Mouse (Mus musculus) heart, embryonic 10.5 days (tissue): ENCODE results near the gene Grm3. TPM values are rescaled to one million over a fixed set of nuclear protein-coding genes. Genes with fewer than 3 reads are reported as not detected.

Source experiments
- DNase-seq: peaks from one replicate; pipeline ENCODE4 v3.0.0-alpha.2; 2017; ENCODE audit warnings: low spot score
- H3K27ac ChIP-seq: fragments of 300-500 bp; sonication (generic); 2 replicates; pipeline ENCODE4 v1.5.1; 2016; ENCODE audit warnings: mild to moderate bottlenecking
- H3K27me3 ChIP-seq: fragments of 300-500 bp; sonication (generic); 2 replicates; pipeline ENCODE4 v1.6.1; 2016; ENCODE audit warnings: mild to moderate bottlenecking; ENCODE audit not compliant: poor library complexity, insufficient read depth, severe bottlenecking
- H3K36me3 ChIP-seq: fragments of 300-500 bp; sonication (generic); 2 replicates; pipeline ENCODE4 v1.6.1; 2016; ENCODE audit warnings: mild to moderate bottlenecking, moderate library complexity
- H3K4me1 ChIP-seq: fragments of 300-500 bp; sonication (generic); 2 replicates; pipeline ENCODE4 v1.6.1; 2016; ENCODE audit warnings: mild to moderate bottlenecking
- H3K4me3 ChIP-seq: fragments of 300-500 bp; sonication (generic); 2 replicates; pipeline ENCODE4 v1.5.1; 2016; ENCODE audit warnings: mild to moderate bottlenecking, moderate library complexity
- H3K9me3 ChIP-seq: fragments of 300-500 bp; sonication (generic); 2 replicates; pipeline ENCODE4 v1.6.1; 2016; ENCODE audit warnings: mild to moderate bottlenecking, moderate library complexity
- WGBS: fragments of 180-500 bp; shearing (Covaris S2); methylation state at CpG from one replicate; pipeline ENCODE4 v1.1.7; 2016; 5-methylcytosine and 5-hydroxymethylcytosine counted together
- polyA plus RNA-seq: library from polyadenylated mRNA; unstranded; fragments of >200 nt; fragmentation: Nextera tagmentation; extraction: Ambion mirVana; gene quantifications from 2 replicates; pipeline ENCODE4 v1.2.1, GENCODE M21; 2016

Grm3 gene
- polyA plus RNA-seq, 1 experiment from 2014 or later, result 0.13 TPM

GRCm38 (mm10) chr5:9690599-9691242 lies 34.2 kb downstream of the Grm3 start:
- Histone ChIP-seq H3K27me3 (no peaks in the 10 kb centered on the region), H3K4me1 (no peaks in the 10 kb centered on the region), H3K36me3 (no peaks in the 10 kb centered on the region), H3K27ac (no peak overlapping the region), H3K9me3 (no peaks in the 10 kb centered on the region), H3K4me3 (no peak overlapping the region)
- DNase-seq, result no peak
- WGBS, result 47% methylated on average over 3 of the region's 3 CpGs

DNA sequence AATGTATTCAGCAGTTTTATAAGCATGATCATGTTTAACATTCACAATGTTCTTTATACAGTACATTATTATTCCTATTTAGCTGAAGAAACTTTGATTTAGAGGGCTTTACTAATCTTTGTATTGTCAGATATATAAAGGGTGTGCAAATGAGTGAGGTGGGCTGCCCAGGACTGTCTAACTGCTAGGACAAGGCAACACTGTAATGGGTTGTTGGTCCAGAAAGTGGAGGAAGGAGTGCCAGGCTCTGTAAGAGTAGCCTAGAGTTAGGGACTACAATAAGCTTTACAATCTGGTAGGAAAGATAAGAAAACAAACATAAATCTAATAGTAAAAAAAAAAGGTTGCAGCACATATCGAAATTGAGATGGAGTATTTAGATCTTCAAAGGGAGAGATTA lies 34.8 kb downstream of the Grm3 start:
- H3K4me1 ChIP-seq, result no peaks in the 10 kb centered on the region
- H3K27me3 ChIP-seq, result no peaks in the 10 kb centered on the region
- DNase-seq, result no peak
- no peak overlapping the region for H3K27ac ChIP-seq
- H3K9me3 ChIP-seq, result no peaks in the 10 kb centered on the region
- no peaks in the 10 kb centered on the region for H3K36me3 ChIP-seq
- H3K4me3 ChIP-seq, result no peak overlapping the region
- 35% methylated on average over 1 of the region's 1 CpGs for WGBS

GRCm38 (mm10) chr5:9683204-9683603 lies 41.8 kb downstream of the Grm3 start:
- Histone ChIP-seq H3K9me3 (no peaks in the 10 kb centered on the region), H3K4me1 (no peaks in the 10 kb centered on the region), H3K27ac (no peak overlapping the region), H3K4me3 (no peak overlapping the region), H3K36me3 (no peaks in the 10 kb centered on the region), H3K27me3 (no peaks in the 10 kb centered on the region)
- 51% methylated on average over 2 of the region's 2 CpGs for WGBS
- no peak for DNase-seq

- H3K9me3 ChIP-seq, result no peaks in the 10 kb centered on the region
- DNase-seq, result no peak
- no peaks in the 10 kb centered on the region for H3K4me1 ChIP-seq
- H3K36me3 ChIP-seq, result no peaks in the 10 kb centered on the region
- 88% methylated on average over 1 of the region's 1 CpGs for WGBS
- H3K27me3 ChIP-seq, result no peaks in the 10 kb centered on the region
- H3K27ac ChIP-seq, result no peak overlapping the region
- H3K4me3 ChIP-seq, result no peak overlapping the region
Observed at GRCm38 (mm10) chr5:9669002-9669401, 56.0 kb downstream of the Grm3 start.

DNA sequence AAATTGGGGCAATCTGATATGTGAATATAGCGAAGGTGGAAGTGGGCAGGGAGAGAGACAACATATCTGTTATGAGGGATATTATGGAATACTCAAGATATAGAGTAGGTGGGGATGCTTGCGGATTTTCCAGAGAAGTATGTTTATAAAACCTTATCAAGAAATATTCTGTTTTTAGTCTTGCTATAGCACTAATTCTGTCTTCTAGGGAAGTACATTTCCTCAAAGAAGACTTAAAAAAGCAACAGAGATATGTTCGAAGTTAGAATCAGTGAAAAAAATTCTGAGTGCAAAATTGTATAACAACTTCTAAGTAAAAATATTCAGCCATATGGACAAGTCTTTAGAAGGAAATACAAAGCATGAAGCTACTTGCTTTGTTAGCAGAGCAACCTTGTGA lies 61.6 kb downstream of the Grm3 start:
- no peaks in the 10 kb centered on the region for H3K9me3 ChIP-seq
- H3K27ac ChIP-seq, result no peak overlapping the region
- H3K27me3 ChIP-seq, result no peaks in the 10 kb centered on the region
- H3K36me3 ChIP-seq, result no peaks in the 10 kb centered on the region
- H3K4me3 ChIP-seq, result no peak overlapping the region
- DNase-seq, result no peak
- 81% methylated on average over 3 of the region's 3 CpGs for WGBS
- no peaks in the 10 kb centered on the region for H3K4me1 ChIP-seq

GRCm38 (mm10) chr5:9661870-9662589 lies 62.9 kb downstream of the Grm3 start:
- H3K9me3 ChIP-seq, result no peaks in the 10 kb centered on the region
- H3K36me3 ChIP-seq, result no peaks in the 10 kb centered on the region
- WGBS, result 59% methylated on average over 9 of the region's 9 CpGs
- H3K4me3 ChIP-seq, result no peak overlapping the region
- no peaks in the 10 kb centered on the region for H3K27me3 ChIP-seq
- H3K4me1 ChIP-seq, result no peaks in the 10 kb centered on the region
- H3K27ac ChIP-seq, result no peak overlapping the region
- no peak for DNase-seq

GRCm38 (mm10) chr5:9638612-9639011 lies 86.4 kb downstream of the Grm3 start:
- H3K4me3 ChIP-seq, result no peak overlapping the region
- no peak for DNase-seq
- WGBS, result 91% methylated on average over 2 of the region's 2 CpGs
- no peak overlapping the region for H3K27ac ChIP-seq
- H3K27me3 ChIP-seq, result no peaks in the 10 kb centered on the region
- no peaks in the 10 kb centered on the region for H3K9me3 ChIP-seq
- H3K4me1 ChIP-seq, result no peaks in the 10 kb centered on the region
- H3K36me3 ChIP-seq, result no peaks in the 10 kb centered on the region

DNA sequence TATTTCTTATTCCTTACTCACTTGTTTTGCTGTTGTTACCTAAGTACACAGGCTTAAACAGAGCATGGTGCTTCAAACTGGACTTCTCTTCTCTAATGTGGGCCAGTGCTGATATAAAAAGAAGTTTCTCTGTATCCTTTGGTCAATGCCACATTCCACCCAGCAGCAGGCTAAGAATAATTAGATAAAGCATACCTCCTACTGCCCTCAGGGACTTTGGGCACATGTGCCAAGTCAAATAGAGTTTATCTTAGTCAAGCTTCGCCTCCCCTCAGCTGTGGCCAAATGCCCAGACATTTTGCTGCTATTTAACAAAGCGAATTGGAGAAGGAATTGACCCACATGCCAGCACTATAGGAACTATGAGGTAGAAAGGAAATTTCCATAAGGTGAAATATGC lies 97.8 kb downstream of the Grm3 start:
- H3K27me3 ChIP-seq, result no peaks in the 10 kb centered on the region
- H3K36me3 ChIP-seq, result no peaks in the 10 kb centered on the region
- no peak for DNase-seq
- H3K4me3 ChIP-seq, result no peak overlapping the region
- no peaks in the 10 kb centered on the region for H3K4me1 ChIP-seq
- 49% methylated on average over 2 of the region's 2 CpGs for WGBS
- no peak overlapping the region for H3K27ac ChIP-seq
- no peaks in the 10 kb centered on the region for H3K9me3 ChIP-seq

DNA sequence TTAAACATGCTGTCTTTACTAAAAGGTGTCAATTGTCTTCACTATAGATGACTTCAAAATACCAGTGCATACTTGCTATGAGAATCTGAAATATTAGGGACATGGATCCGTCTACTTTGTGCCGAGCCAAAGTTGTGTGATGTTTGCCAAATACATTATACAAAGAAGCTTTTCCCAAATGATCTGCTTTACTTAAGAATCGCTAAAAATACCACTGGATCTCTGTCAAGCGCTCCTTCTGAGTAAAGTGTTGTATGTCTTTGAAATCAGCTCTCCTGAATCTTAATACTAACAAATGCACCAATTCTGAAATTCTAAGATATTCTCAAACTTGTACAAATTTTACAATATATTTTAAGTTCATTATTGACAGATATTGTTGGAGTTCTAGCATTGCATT lies 100.6 kb downstream of the Grm3 start:
- Histone ChIP-seq H3K4me3 (no peak overlapping the region), H3K9me3 (no peaks in the 10 kb centered on the region), H3K27ac (no peak overlapping the region), H3K4me1 (no peaks in the 10 kb centered on the region), H3K27me3 (no peaks in the 10 kb centered on the region), H3K36me3 (no peaks in the 10 kb centered on the region)
- DNase-seq, result no peak
- 72% methylated on average over 4 of the region's 4 CpGs for WGBS

- Histone ChIP-seq H3K4me1 (no peaks in the 10 kb centered on the region), H3K27ac (no peak overlapping the region), H3K27me3 (no peaks in the 10 kb centered on the region), H3K9me3 (no peaks in the 10 kb centered on the region), H3K4me3 (no peak overlapping the region), H3K36me3 (no peaks in the 10 kb centered on the region)
- WGBS, result 22% methylated on average over 4 of the region's 4 CpGs
- DNase-seq, result no peak
Observed at GRCm38 (mm10) chr5:9623095-9623459, 101.9 kb downstream of the Grm3 start.

DNA sequence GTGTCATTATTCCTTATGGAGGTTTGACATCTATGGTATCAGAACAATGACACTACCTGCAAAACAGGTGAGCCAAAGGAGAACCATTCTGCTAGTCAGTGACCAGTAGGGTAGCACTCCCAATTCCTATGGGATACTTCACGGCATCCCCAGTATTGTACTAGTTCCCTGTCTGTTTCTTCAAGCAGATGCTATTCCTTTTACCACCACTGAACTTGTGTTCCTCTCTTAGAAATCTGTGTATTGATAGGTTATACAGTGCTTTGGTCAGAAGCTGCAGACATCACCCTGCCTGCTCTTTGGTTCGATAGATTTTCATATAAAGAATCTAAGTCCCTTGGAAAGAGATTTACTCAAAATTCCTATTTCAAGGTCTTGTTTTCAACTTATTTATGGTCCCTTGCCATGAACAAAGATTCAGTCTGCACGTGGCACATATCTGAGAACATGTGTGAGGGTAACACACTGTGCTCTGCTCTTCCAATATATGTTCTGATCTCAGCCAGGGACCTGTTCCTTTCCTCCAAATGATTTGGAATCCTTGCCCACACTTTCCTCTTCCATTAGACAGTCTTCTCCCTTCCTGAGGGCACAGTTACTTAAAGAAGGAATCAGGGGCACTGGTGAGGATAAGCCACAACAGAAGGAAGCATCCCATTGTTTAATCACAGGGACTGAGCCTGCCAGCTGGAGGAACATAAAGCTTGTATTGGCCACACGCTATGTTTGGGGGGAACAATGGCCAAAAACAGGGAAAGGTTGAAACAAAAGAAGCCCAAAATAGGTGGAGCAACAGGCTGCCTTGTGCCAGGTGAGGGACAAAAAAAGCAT lies 102.5 kb downstream of the Grm3 start:
- Histone ChIP-seq H3K4me1 (no peaks in the 10 kb centered on the region), H3K27ac (no peak overlapping the region), H3K27me3 (no peaks in the 10 kb centered on the region), H3K36me3 (no peaks in the 10 kb centered on the region), H3K9me3 (no peaks in the 10 kb centered on the region), H3K4me3 (no peak overlapping the region)
- DNase-seq, result no peak
- 64% methylated on average over 4 of the region's 4 CpGs for WGBS

DNA sequence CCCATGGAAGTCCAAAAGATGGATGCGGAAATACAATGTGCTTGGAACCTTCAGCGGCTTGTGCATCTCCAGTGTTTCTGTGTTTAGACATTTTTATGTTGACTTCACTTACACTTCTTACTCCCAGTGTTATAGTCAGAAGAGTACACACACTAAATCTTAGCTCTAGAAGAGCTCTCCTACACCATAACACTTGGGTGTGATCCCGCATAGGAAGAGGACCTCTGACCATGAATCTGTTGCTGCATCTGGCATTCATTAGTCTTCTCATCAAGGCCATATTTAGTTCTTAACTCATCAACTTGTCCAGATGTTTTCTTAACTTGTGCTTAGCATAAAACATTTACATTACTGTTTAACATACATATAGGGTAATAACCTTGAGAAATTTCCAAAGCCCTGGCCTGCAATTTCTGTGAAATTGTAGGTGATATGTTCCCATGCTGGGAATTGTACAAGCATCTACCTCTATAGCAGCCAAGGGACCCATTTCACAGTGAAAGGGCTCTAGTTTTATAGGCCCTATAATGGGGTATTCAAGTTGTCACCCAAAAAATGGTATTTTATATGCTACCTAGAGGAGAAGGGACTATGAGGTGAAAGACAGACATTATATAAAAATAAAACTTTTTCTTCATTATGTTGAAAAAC lies 103.4 kb downstream of the Grm3 start:
- Histone ChIP-seq H3K27ac (no peak overlapping the region), H3K4me3 (no peak overlapping the region), H3K4me1 (no peaks in the 10 kb centered on the region), H3K9me3 (no peaks in the 10 kb centered on the region), H3K36me3 (no peaks in the 10 kb centered on the region), H3K27me3 (no peaks in the 10 kb centered on the region)
- no peak for DNase-seq
- WGBS, result 94% methylated on average over 3 of the region's 3 CpGs

DNA sequence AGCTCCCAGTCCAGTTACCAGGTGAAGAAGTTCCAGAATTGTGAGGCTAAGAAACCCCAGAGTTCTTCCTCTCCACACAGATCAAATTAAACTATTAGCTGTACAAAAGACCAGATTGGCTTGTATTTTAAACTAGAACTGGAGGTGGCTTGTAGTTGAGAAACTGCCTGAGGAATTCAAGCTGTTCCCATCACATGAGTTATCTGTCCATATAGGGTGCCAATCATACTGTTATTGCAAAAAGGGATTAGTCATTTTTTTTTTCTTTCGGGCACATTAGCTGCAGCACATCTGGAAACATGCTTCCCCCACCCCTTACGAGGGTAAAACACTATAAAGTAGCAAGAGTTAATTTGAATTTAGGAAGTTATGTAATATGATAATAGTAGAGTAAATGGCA lies 145.9 kb downstream of the Grm3 start:
- no peak for DNase-seq
- no peaks in the 10 kb centered on the region for H3K9me3 ChIP-seq
- no peaks in the 10 kb centered on the region for H3K27me3 ChIP-seq
- H3K4me1 ChIP-seq, result no peaks in the 10 kb centered on the region
- 79% methylated on average over 2 of the region's 2 CpGs for whole genome bisulfite sequencing
- no peak overlapping the region for H3K4me3 ChIP-seq
- H3K27ac ChIP-seq, result no peak overlapping the region
- no peaks in the 10 kb centered on the region for H3K36me3 ChIP-seq
